Mouse (Mus musculus) neural tube, embryonic 11.5 days (tissue): Measurements from ENCODE around the gene Lrrc39. TPM values are rescaled to one million over a fixed set of nuclear protein-coding genes. Genes with fewer than 3 reads are reported as not detected.

ENCODE experiments used
- ATAC-seq: fragments of 200-750 bp; cut with Nextera tagmentation; 2 replicates; pipeline ENCODE4 v1.8.0; 2017; ENCODE audit warnings: moderate number of reproducible peaks, mild to moderate bottlenecking, moderate TSS enrichment, moderate library complexity; ENCODE audit not compliant: insufficient read depth, low FRiP score, low TSS enrichment
- DNase-seq: peaks from one replicate; pipeline ENCODE4 v3.0.0-alpha.2; 2015; ENCODE audit warnings: low spot score
- H3K27ac ChIP-seq: fragments of 300-500 bp; sonication (generic); 2 replicates; pipeline ENCODE4 v1.5.1; 2014; ENCODE audit warnings: low read depth, mild to moderate bottlenecking, low read length
- H3K27me3 ChIP-seq: fragments of 300-500 bp; sonication (generic); 2 replicates; pipeline ENCODE4 v1.6.1; 2014; ENCODE audit warnings: mild to moderate bottlenecking, low read length, mixed read lengths; ENCODE audit not compliant: control insufficient read depth, insufficient read depth
- H3K36me3 ChIP-seq: fragments of 300-500 bp; sonication (generic); 2 replicates; pipeline ENCODE4 v1.6.1; 2014; ENCODE audit warnings: mild to moderate bottlenecking, low read length, moderate library complexity, mixed read lengths; ENCODE audit not compliant: control insufficient read depth, insufficient read depth
- H3K4me1 ChIP-seq: fragments of 300-500 bp; sonication (generic); 2 replicates; pipeline ENCODE4 v1.6.1; 2014; ENCODE audit warnings: low read length, mixed read lengths; ENCODE audit not compliant: control insufficient read depth, insufficient read depth
- H3K4me2 ChIP-seq: fragments of 300-500 bp; sonication (generic); 2 replicates; pipeline ENCODE4 v1.6.1; 2014; ENCODE audit warnings: low read depth, mild to moderate bottlenecking, moderate library complexity
- H3K4me3 ChIP-seq: fragments of 300-500 bp; sonication (generic); 2 replicates; pipeline ENCODE4 v1.5.1; 2014; ENCODE audit warnings: low read depth, low read length
- H3K9ac ChIP-seq: fragments of 300-500 bp; sonication (generic); 2 replicates; pipeline ENCODE4 v1.6.1; 2014; ENCODE audit warnings: mild to moderate bottlenecking, low read length
- H3K9me3 ChIP-seq: fragments of 300-500 bp; sonication (generic); 2 replicates; pipeline ENCODE4 v1.6.1; 2016; ENCODE audit warnings: low read length; ENCODE audit not compliant: control insufficient read depth
- WGBS: fragments of 180-500 bp; shearing (Covaris S2); extraction: QIAGEN DNeasy Blood & Tissue Kit; methylation state at CpG from one replicate; pipeline ENCODE4 v1.1.7; 2014; 5-methylcytosine and 5-hydroxymethylcytosine counted together
- polyA plus RNA-seq: library from polyadenylated mRNA; unstranded; fragments of >200 nt; fragmentation: Nextera tagmentation; extraction: Ambion mirVana; gene quantifications from 2 replicates; pipeline ENCODE4 v1.2.1, GENCODE M21; 2014

Lrrc39 gene
- polyA plus RNA-seq = 0.65 and 0.99 TPM in 2 replicates

- ATAC-seq = no peak
- no peak for DNase-seq
- H3K36me3 ChIP-seq = no peaks in the 10 kb centered on the region
- no peaks in the 10 kb centered on the region for H3K4me1 ChIP-seq
- H3K27ac ChIP-seq = no peak within 1 kb of the TSS
- no peaks in the 10 kb centered on the region for H3K9me3 ChIP-seq
- WGBS = 85% methylated on average over 7 of the region's 7 CpGs
- no peak within 1 kb of the TSS for H3K4me2 ChIP-seq
- H3K4me3 ChIP-seq = no peak within 1 kb of the TSS
- H3K9ac ChIP-seq = no peak within 1 kb of the TSS
- H3K27me3 ChIP-seq = no peaks in the 10 kb centered on the region
These were observed at the start of gene Lrrc39 for GRCm38 (mm10) chr3:116562408-116563094. Lrrc39 (plus strand) TSS chr3:116562973.

- no peak for ATAC-seq
- Histone ChIP-seq H3K9ac (no peak overlapping the region), H3K4me2 (no peak overlapping the region), H3K4me3 (no peak overlapping the region), H3K27me3 (no peaks in the 10 kb centered on the region), H3K27ac (no peak overlapping the region), H3K9me3 (no peaks in the 10 kb centered on the region), H3K4me1 (no peaks in the 10 kb centered on the region), H3K36me3 (no peaks in the 10 kb centered on the region)
- 88% methylated on average over 12 of the region's 12 CpGs for WGBS
- DNase-seq = no peak
These were observed 42.5 kb upstream of the Lrrc39 start for GRCm38 (mm10) chr3:116520141-116520761.

- Histone ChIP-seq H3K27ac (no peak overlapping the region), H3K9me3 (no peaks in the 10 kb centered on the region), H3K4me1 (no peaks in the 10 kb centered on the region), H3K9ac (no peak overlapping the region), H3K27me3 (no peaks in the 10 kb centered on the region), H3K36me3 (no peaks in the 10 kb centered on the region), H3K4me2 (no peak overlapping the region), H3K4me3 (no peak overlapping the region)
- WGBS = 49% methylated on average over 5 of the region's 5 CpGs
- no peak for DNase-seq
- ATAC-seq = no peak
These were observed 33.0 kb upstream of the Lrrc39 start for GRCm38 (mm10) chr3:116529741-116530140.

GRCm38 (mm10) chr3:116530826-116531225 lies 31.9 kb upstream of the Lrrc39 start:
- H3K4me2 ChIP-seq = no peak overlapping the region
- H3K27ac ChIP-seq = no peak overlapping the region
- H3K9me3 ChIP-seq = no peaks in the 10 kb centered on the region
- DNase-seq (no peak), ATAC-seq (no peak)
- no peaks in the 10 kb centered on the region for H3K4me1 ChIP-seq
- H3K9ac ChIP-seq = no peak overlapping the region
- 97% methylated on average over 4 of the region's 4 CpGs for WGBS
- H3K27me3 ChIP-seq = no peaks in the 10 kb centered on the region
- H3K36me3 ChIP-seq = peaks cover 2% of the 10 kb centered on the region; the same call in 1 of the 2 replicates
- no peak overlapping the region for H3K4me3 ChIP-seq

GRCm38 (mm10) chr3:116536428-116537199 lies 26.2 kb upstream of the Lrrc39 start:
- peaks cover 15% of the 10 kb centered on the region for H3K4me1 ChIP-seq
- WGBS = 13% methylated on average over 16 of the region's 16 CpGs
- H3K27me3 ChIP-seq = no peaks in the 10 kb centered on the region; the same call in 1 of the 2 replicates
- peak overlapping the region; percentile 91 for H3K27ac ChIP-seq
- DNase-seq (peak; percentile 50), ATAC-seq (peak; percentile 95)
- H3K9me3 ChIP-seq = no peaks in the 10 kb centered on the region
- H3K36me3 ChIP-seq = peaks cover 5% of the 10 kb centered on the region
- peak overlapping the region; percentile 20; the same call in 1 of the 2 replicates for H3K9ac ChIP-seq
- H3K4me3 ChIP-seq = no peak overlapping the region
- peak overlapping the region; percentile 32 for H3K4me2 ChIP-seq

GRCm38 (mm10) chr3:116537200-116537573 lies 25.6 kb upstream of the Lrrc39 start:
- no peaks in the 10 kb centered on the region for H3K9me3 ChIP-seq
- H3K27me3 ChIP-seq = no peaks in the 10 kb centered on the region; the same call in 1 of the 2 replicates
- H3K4me2 ChIP-seq = peak overlapping the region; percentile 32; the same call in 1 of the 2 replicates
- no peak overlapping the region for H3K4me3 ChIP-seq
- WGBS = 12% methylated on average over 6 of the region's 6 CpGs
- H3K36me3 ChIP-seq = peaks cover 5% of the 10 kb centered on the region
- peak overlapping the region; percentile 91 for H3K27ac ChIP-seq
- ATAC-seq (peak; percentile 92), DNase-seq (peak; percentile 49)
- H3K4me1 ChIP-seq = peaks cover 15% of the 10 kb centered on the region
- H3K9ac ChIP-seq = peak overlapping the region; percentile 29

GRCm38 (mm10) chr3:116542070-116542469 lies 20.7 kb upstream of the Lrrc39 start:
- H3K36me3 ChIP-seq = peaks cover 2% of the 10 kb centered on the region; the same call in 1 of the 2 replicates
- 49% methylated on average over 2 of the region's 2 CpGs for WGBS
- no peak for ATAC-seq

GRCm38 (mm10) chr3:116542532-116542931 lies 20.2 kb upstream of the Lrrc39 start:
- Histone ChIP-seq H3K36me3 (peaks cover 2% of the 10 kb centered on the region; the same call in 1 of the 2 replicates), H3K4me3 (no peak overlapping the region), H3K9me3 (no peaks in the 10 kb centered on the region), H3K27ac (no peak overlapping the region), H3K27me3 (no peaks in the 10 kb centered on the region; the same call in 1 of the 2 replicates), H3K9ac (no peak overlapping the region), H3K4me2 (no peak overlapping the region), H3K4me1 (peaks cover 2% of the 10 kb centered on the region; the same call in 1 of the 2 replicates)
- DNase-seq = no peak
- WGBS = 63% methylated on average over 3 of the region's 3 CpGs
- no peak for ATAC-seq

More at GRCm38 (mm10) chr3:116542070-116542469, 20.7 kb upstream of the Lrrc39 start:
- Histone ChIP-seq H3K4me1 (peaks cover 6% of the 10 kb centered on the region; the same call in 1 of the 2 replicates), H3K27me3 (no peaks in the 10 kb centered on the region; the same call in 1 of the 2 replicates), H3K9me3 (no peaks in the 10 kb centered on the region), H3K27ac (no peak overlapping the region), H3K4me3 (no peak overlapping the region), H3K4me2 (no peak overlapping the region), H3K9ac (no peak overlapping the region)
- DNase-seq = no peak
